8 mouse cellular contexts compared by ENCODE assay signal in genomic region chr14:47567962-47568652, GRCm38 (mm10). TPM values are rescaled to one million over a fixed set of nuclear protein-coding genes. Genes with fewer than 3 reads are reported as not detected.
DNase-seq lines count a peak whose midpoint lies in the region; ATAC-seq and TF ChIP-seq lines count a peak whose summit lies in the region.

No protein-coding gene starts in this region.

- no peak overlapping the region for H3K27ac ChIP-seq in heart, embryonic 11.5 days (ENCODE audit: low read depth, low read length)
- peak overlapping the region; percentile 16; the same call in 1 of the 2 replicates for H3K27ac ChIP-seq in kidney, embryonic 16.5 days (ENCODE audit: low read length)
- H3K27ac ChIP-seq in liver, adult 2 months (replicated peaks; ENCODE audit: insufficient read depth, low read depth, low read length): peak overlapping the region; percentile 80

- peak overlapping the region; percentile 72 for H3K4me2 ChIP-seq in heart, embryonic 11.5 days
- peak overlapping the region; percentile 70 for H3K4me2 ChIP-seq in kidney, embryonic 16.5 days (replicated peaks; ENCODE audit: low read depth, low read length)
- peak overlapping the region; percentile 94 for H3K4me2 ChIP-seq in myocyte (ENCODE audit: low read depth)

- peaks cover 36% of the 10 kb centered on the region for H3K4me1 ChIP-seq in erythroblast, embryonic 14.5 days (ENCODE audit: control insufficient read depth)
- H3K4me1 ChIP-seq in heart, embryonic 11.5 days (ENCODE audit: control insufficient read depth, insufficient read depth, low read length): no peaks in the 10 kb centered on the region; the same call in 1 of the 2 replicates
- peaks cover 11% of the 10 kb centered on the region for H3K4me1 ChIP-seq in kidney, embryonic 16.5 days (ENCODE audit: insufficient read depth, low read length)
- peaks cover 6% of the 10 kb centered on the region for H3K4me1 ChIP-seq in liver, adult 2 months (ENCODE audit: control insufficient read depth, insufficient read depth, low read length)

- under 1% methylated on average over 46 of the region's 46 CpGs for WGBS in heart, embryonic 11.5 days (ENCODE audit: insufficient replicate concordance)
- WGBS in kidney, embryonic 16.5 days: under 1% methylated on average over 46 of the region's 46 CpGs
- under 1% methylated on average over 46 of the region's 46 CpGs for WGBS in liver, adult 2 months

- H3K4me3 ChIP-seq in C2C12 (ENCODE audit: insufficient read depth, poor library complexity, severe bottlenecking) (peak overlapping the region; percentile 64), myocyte (peak overlapping the region; percentile 67)
- H3K4me3 ChIP-seq in erythroblast, embryonic 14.5 days (replicated peaks): peak overlapping the region; percentile 84
- peak overlapping the region; percentile 96 for H3K4me3 ChIP-seq in heart, embryonic 11.5 days (ENCODE audit: low read depth, low read length)
- H3K4me3 ChIP-seq in kidney, embryonic 16.5 days (ENCODE audit: low read length): peak overlapping the region; percentile 84
- H3K4me3 ChIP-seq in liver, adult 2 months (ENCODE audit: insufficient read depth, low read depth, low read length): peak overlapping the region; percentile 81

- no peak for TF ChIP-seq CTCF in C2C12 (IDR thresholded peaks at IDR 0.05; ENCODE audit: control insufficient read depth, insufficient read depth, insufficient read length)
- TF ChIP-seq CTCF in brain, embryonic 14.5 days (IDR thresholded peaks at IDR 0.05; ENCODE audit: borderline replicate concordance, extremely low read depth, insufficient read depth, insufficient read length): no peak
- no peak for TF ChIP-seq CTCF in liver, adult 2 months (IDR thresholded peaks at IDR 0.05; ENCODE audit: low read depth, low read length)

- H3K9ac ChIP-seq in heart, embryonic 11.5 days (ENCODE audit: low read depth, low read length): peak overlapping the region; percentile 89
- H3K9ac ChIP-seq in kidney, embryonic 16.5 days (replicated peaks; ENCODE audit: low read length): peak overlapping the region; percentile 89
- H3K9ac ChIP-seq in liver, adult 2 months (ENCODE audit: low read depth, low read length): peak overlapping the region; percentile 97

- peak; percentile 98 for ATAC-seq in heart, embryonic 11.5 days (replicated peaks; ENCODE audit: insufficient number of reproducible peaks, low FRiP score, low TSS enrichment)
- peak; percentile 99 for ATAC-seq in kidney, embryonic 16.5 days (ENCODE audit: low FRiP score, low TSS enrichment)

- H3K79me3 ChIP-seq in C2C12 (ENCODE audit: low read depth): peaks cover 6% of the 10 kb centered on the region

- no peaks in the 10 kb centered on the region for H3K36me3 ChIP-seq in C2C12 (ENCODE audit: control insufficient read depth, insufficient read depth)
- H3K36me3 ChIP-seq in erythroblast, embryonic 14.5 days (ENCODE audit: control insufficient read depth): peaks cover 15% of the 10 kb centered on the region
- H3K36me3 ChIP-seq in heart, embryonic 11.5 days (ENCODE audit: control insufficient read depth, insufficient read depth, low read length): no peaks in the 10 kb centered on the region
- H3K36me3 ChIP-seq in kidney, embryonic 16.5 days (ENCODE audit: insufficient read depth, low read length): 0 out of 2 replicates have a peak, but pooled peaks cover 3% of the 10 kb centered on the region
- H3K36me3 ChIP-seq in liver, adult 2 months (ENCODE audit: control insufficient read depth, insufficient read depth, low read length): no peaks in the 10 kb centered on the region; the same call in 1 of the 2 replicates
- H3K36me3 ChIP-seq in myocyte (ENCODE audit: control insufficient read depth, insufficient read depth): no peaks in the 10 kb centered on the region
- no peaks in the 10 kb centered on the region for H3K36me3 ChIP-seq in splenic B cell, adult 2 months (ENCODE audit: control insufficient read depth, insufficient read depth, low read length, poor library complexity, severe bottlenecking)

- H3K79me2 ChIP-seq in C2C12 (ENCODE audit: control insufficient read depth, insufficient read depth): peaks cover 16% of the 10 kb centered on the region
- peaks cover 6% of the 10 kb centered on the region; the same call in 1 of the 2 replicates for H3K79me2 ChIP-seq in liver, adult 2 months (ENCODE audit: control insufficient read depth, insufficient read depth, low read length)
- H3K79me2 ChIP-seq in myocyte (ENCODE audit: control insufficient read depth, insufficient read depth): peaks cover 12% of the 10 kb centered on the region

- H3K27me3 ChIP-seq in C2C12 (ENCODE audit: control insufficient read depth, insufficient read depth, insufficient read length) (no peaks in the 10 kb centered on the region), myocyte (ENCODE audit: control insufficient read depth, insufficient read depth, insufficient read length) (no peaks in the 10 kb centered on the region)
- no peaks in the 10 kb centered on the region; the same call in 1 of the 2 replicates for H3K27me3 ChIP-seq in erythroblast, embryonic 14.5 days (ENCODE audit: control insufficient read depth)
- no peaks in the 10 kb centered on the region for H3K27me3 ChIP-seq in heart, embryonic 11.5 days (ENCODE audit: control insufficient read depth, insufficient read depth, low read length)
- no peaks in the 10 kb centered on the region for H3K27me3 ChIP-seq in kidney, embryonic 16.5 days (ENCODE audit: insufficient read depth, low read length)
- no peaks in the 10 kb centered on the region for H3K27me3 ChIP-seq in liver, adult 2 months (ENCODE audit: control insufficient read depth, insufficient read depth, low read length)
- H3K27me3 ChIP-seq in splenic B cell, adult 2 months (ENCODE audit: control insufficient read depth, insufficient read depth, low read length, poor library complexity, severe bottlenecking): no peaks in the 10 kb centered on the region

- H3ac ChIP-seq in C2C12 (ENCODE audit: control insufficient read depth, insufficient read length, low read depth) (peak overlapping the region; percentile 94), myocyte (ENCODE audit: control insufficient read depth, insufficient read length) (no peak overlapping the region)

- peak; percentile 12; the same call in 1 of the 2 replicates for TF ChIP-seq POLR2A in brain, embryonic 14.5 days (IDR thresholded peaks at IDR 0.05; ENCODE audit: borderline replicate concordance, extremely low read depth, insufficient read depth, insufficient read length, poor library complexity, severe bottlenecking)
- TF ChIP-seq POLR2A in liver, adult 2 months (IDR thresholded peaks at IDR 0.05; ENCODE audit: extremely low read depth, insufficient read depth, low read length): peak; percentile 80
- TF ChIP-seq POLR2A in myocyte (IDR thresholded peaks at IDR 0.05; ENCODE audit: insufficient read length, low read depth): peak; percentile 38

- peak; percentile 99 for DNase-seq in brain, embryonic 14.5 days (ENCODE audit: low read depth)
- peak; percentile 89 for DNase-seq in liver, adult 2 months (ENCODE audit: extremely low read depth, low read depth, low spot score)
- peak; percentile 79 for DNase-seq in splenic B cell, adult 2 months (ENCODE audit: low read depth, low spot score)

- no peaks in the 10 kb centered on the region for H3K9me3 ChIP-seq in erythroblast, embryonic 14.5 days (ENCODE audit: control insufficient read depth, low read length)
- no peaks in the 10 kb centered on the region for H3K9me3 ChIP-seq in heart, embryonic 11.5 days (replicated peaks; ENCODE audit: control insufficient read depth, low read length)
- no peaks in the 10 kb centered on the region for H3K9me3 ChIP-seq in kidney, embryonic 16.5 days (ENCODE audit: low read length)

TF ChIP-seq in C2C12, 6 proteins besides CTCF, POLR2A, EP300 and RAD21:
- peak; percentile 94 for TF ChIP-seq USF1 (IDR thresholded peaks at IDR 0.05; ENCODE audit: low read depth)
- TF ChIP-seq MYOD1 (IDR thresholded peaks at IDR 0.05; ENCODE audit: control insufficient read depth, insufficient read length, low read depth): no peak

TF ChIP-seq in myocyte, 11 proteins besides CTCF, POLR2A, EP300 and RAD21:
- TF ChIP-seq REST (IDR thresholded peaks at IDR 0.05; ENCODE audit: insufficient read depth, insufficient read length): no peak
- no peak for TF ChIP-seq MYOG (IDR thresholded peaks at IDR 0.05; ENCODE audit: control insufficient read depth in 1 of 3, insufficient read depth in 1 of 3, insufficient read length in 2 of 3, low read depth in 2 of 3)
- peak; percentile 36 for TF ChIP-seq POLR2AphosphoS2 (IDR thresholded peaks at IDR 0.05; ENCODE audit: insufficient read length, low read depth)
- peak; percentile 31 for TF ChIP-seq MAX (IDR thresholded peaks at IDR 0.05; ENCODE audit: low read depth)
- TF ChIP-seq USF1 (IDR thresholded peaks at IDR 0.05; ENCODE audit: low read depth): peak; percentile 96
- TF ChIP-seq TCF12 (IDR thresholded peaks at IDR 0.05; ENCODE audit: insufficient read depth, poor library complexity, severe bottlenecking): no peak

RNA-seq across cellular contexts. Expression of gene Atg14, which starts 2.3 kb away (rescaled TPM):
- polyA plus RNA-seq in C2C12 (2012; fragmentation: generic; extraction: Trizol) (3.3 TPM), myocyte (2012; fragmentation: generic; extraction: Trizol) (4.2 TPM)
- 14.6 and 15.4 TPM in 2 replicates for polyA plus RNA-seq in brain, embryonic 14.5 days (2012; rRNA removed)
- polyA plus RNA-seq in erythroblast, embryonic 14.5 days (2012): 3.8 and 5.0 TPM in 2 replicates
- polyA plus RNA-seq in heart, embryonic 11.5 days (2014; fragmentation: Nextera tagmentation; extraction: Ambion mirVana): 9.6 and 10.1 TPM in 2 replicates
- polyA plus RNA-seq in kidney, embryonic 16.5 days (2015; fragmentation: Nextera tagmentation; extraction: Ambion mirVana): 17.8 and 18.3 TPM in 2 replicates
- 13.0 and 13.5 TPM in 2 replicates for total RNA-seq in liver, adult 2 months (2014; rRNA removed)
- polyA plus RNA-seq in liver, adult 2 months (2012; rRNA removed): 7.4 and 8.9 TPM in 2 replicates

Comparison
In these comparisons a context has a peak if more than half of its experiments do, and no peak if none do; other contexts are left out.
1. POLR2A ChIP-seq: peak in every context shown above with its lines; median percentile 80 in liver, adult 2 months; 38 in myocyte; 12 in brain, embryonic 14.5 days.